Mouse (Mus musculus) embryonic stem cell, embryonic (primary cell): ENCODE data around the gene Gm3646.

Source experiments
- CTCF ChIA-PET, 4 experiments: fragments of 300-600 bp in 2 of 4; fragments of 350-600 bp in 2 of 4; sonication (Branson Sonifier 250); formaldehyde crosslinking; loops; one replicate each; lab custom pipeline; 2022; ENCODE audit warnings: inconsistent platforms in 2 of 4; lab: Charles Lee
- POLR2A ChIA-PET, 4 experiments: fragments of 300-600 bp in 2 of 4; fragments of 350-600 bp in 2 of 4; sonication (Branson Sonifier 250); formaldehyde crosslinking; loops; one replicate each; lab custom pipeline; 2022; ENCODE audit warnings: antibody characterized with exemption in 4 of 4, inconsistent platforms in 1 of 4; lab: Charles Lee

The Gm3646 gene

DNA sequence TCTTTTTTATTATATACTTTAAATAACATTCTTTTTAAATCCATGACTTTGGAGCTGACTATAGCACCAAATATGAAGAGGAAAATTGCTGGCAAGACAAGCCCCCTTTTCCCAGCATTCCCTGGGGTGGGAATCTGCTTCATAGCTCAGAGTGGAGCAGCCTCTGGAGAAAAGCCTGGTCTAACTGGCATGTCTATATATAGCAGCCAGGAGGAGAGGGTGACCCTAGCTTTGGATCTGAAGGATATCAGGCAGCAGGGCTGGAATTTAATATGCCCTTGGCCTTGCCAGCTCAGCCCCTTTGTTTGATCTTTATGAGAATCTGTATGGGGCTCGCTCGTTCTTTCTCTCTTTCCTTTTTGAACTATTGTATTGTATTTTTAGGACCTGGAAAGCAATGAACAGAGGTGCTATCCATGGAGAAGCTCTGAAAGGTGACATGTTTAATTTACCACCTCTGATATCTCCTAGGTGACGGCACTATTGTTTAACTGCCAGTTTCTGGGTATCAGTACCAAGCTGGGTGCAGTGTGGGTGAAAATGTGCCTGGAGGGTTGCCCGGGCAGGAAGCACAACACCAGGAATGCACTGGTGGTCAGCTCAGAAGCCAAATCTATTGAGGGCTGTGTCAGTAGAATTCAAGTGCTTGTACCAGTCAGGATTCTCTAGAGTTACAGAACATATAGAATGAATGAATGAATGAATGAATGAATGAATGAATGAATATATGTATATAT, at the start of gene Gm3646:
Gm3646 (minus strand) TSS at position 90 of the 737 bp plus-strand sequence.
- POLR2A ChIA-PET = no interaction called here
- CTCF ChIA-PET = no interaction called here

DNA sequence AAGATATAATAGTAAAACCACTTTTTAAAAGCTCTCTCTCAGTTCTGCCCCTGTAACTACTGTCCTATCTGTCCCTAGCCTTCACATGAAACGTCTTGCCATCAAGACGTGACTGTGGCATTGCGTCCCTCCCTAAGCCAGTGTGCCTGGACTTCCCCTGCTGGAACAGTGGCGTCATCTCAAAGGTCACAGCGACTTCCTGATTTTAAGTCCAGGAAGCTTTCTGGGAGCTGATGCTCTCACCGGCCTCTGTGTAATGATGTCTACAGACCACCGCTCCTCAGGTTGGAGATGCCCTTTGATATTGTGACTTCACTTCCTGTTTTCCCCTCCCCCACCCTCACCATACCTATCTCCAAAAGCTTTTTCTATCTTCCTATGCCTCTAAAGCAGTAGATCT, 41.9 kb upstream of the Gm3646 start:
- CTCF ChIA-PET = interaction anchor here in 1 of 4 experiments (0.6 kb wide), 1 partner anchor 50 kb away, joined by 4 read pairs; no protein-coding TSS in a partner anchor
- POLR2A ChIA-PET = interaction anchor here in 2 of 4 experiments (0.6 kb wide), 3 partner anchors 32 to 226 kb away, joined by 3 to 5 read pairs (median 3); no protein-coding TSS in a partner anchor

DNA sequence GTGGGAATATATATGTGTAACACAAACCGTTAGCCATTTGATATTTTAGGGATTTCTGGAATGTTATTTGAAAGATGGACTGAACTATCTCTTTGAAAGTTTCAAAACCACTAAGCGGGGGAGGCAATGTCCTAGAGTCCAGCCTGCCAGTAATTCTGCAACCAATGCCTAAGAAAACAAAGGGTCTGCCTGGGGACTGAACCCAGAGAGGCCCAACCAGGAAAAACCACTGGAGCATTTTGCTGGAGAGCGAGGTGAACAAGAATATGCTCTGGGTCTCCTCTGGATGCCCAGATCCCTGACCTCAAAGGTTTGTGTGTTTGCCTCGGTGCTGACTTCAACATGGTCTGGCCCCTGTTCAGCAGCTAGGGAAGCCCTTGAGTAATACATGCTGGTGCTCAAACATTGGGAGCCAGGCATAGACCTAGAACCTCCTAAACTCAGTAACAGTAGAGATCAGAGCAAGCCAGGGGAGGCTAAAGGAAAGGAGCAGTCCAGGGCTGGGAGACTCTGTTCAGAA, 41.0 kb upstream of the Gm3646 start:
- ChIA-PET POLR2A (no interaction called here), CTCF (no interaction called here)

- POLR2A ChIA-PET = no interaction called here
- CTCF ChIA-PET = no interaction called here
Measured at GRCm38 (mm10) chr1:39843328-39843727, 38.2 kb upstream of the Gm3646 start.

- ChIA-PET POLR2A (no interaction called here), CTCF (interaction anchor here in 1 of 4 experiments (0.6 to 0.7 kb wide), 2 partner anchors 11 to 113 kb away, joined by 5 to 8 read pairs; no protein-coding TSS in a partner anchor)
Measured at GRCm38 (mm10) chr1:39842218-39843007, 37.3 kb upstream of the Gm3646 start.

DNA sequence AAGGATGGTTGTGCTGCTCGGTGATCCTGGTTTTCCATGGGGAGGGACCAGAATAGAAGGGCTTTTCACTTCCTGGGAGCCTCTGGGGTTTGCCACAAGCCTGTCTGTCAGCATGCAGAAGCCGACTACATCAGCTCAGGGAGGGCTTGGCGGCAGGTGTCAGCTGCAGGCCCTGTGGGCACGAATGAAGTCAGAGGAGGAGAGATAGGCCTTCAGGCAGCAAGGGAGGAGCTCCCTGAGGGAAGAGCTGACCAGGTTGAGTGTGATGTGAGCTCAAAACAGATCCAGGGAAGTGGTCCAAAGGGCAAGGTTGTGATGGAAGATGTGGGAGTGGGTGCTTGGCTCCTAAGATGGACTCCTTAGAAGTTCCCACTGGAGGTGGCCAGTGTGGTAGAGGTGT, 35.7 kb upstream of the Gm3646 start:
- CTCF ChIA-PET = no interaction called here
- POLR2A ChIA-PET = interaction anchor here in 2 of 4 experiments (0.8 to 1.7 kb wide), 4 partner anchors 9 to 130 kb away, joined by 3 to 5 read pairs (median 4); no protein-coding TSS in a partner anchor

DNA sequence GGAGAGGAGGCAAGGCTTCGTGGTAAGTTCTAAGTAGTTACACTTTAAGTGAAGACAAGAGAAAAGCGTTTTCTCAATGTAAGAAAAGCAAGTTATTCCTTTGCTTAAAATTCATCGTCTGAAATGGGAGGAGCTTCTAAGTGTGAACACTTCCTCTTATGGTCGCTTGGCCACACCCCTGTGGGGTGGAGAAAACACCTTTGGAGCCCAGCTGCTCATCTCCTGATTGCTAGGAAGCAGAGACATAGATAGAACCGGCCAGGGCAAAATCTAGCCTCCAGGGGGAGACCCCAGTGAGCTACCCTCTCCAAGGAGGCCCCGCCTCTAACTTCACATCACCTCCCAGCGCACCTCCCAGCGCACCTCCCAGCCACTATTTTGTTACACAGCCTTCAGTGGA, 34.7 kb upstream of the Gm3646 start:
- CTCF ChIA-PET = interaction anchor here (0.6 to 1.5 kb wide), 7 partner anchors 20 to 312 kb away, joined by 3 to 4 read pairs (median 3); no protein-coding TSS in a partner anchor
- POLR2A ChIA-PET = interaction anchor here in 3 of 4 experiments (0.5 to 1.7 kb wide), 5 partner anchors 10 to 455 kb away, joined by 4 to 5 read pairs (median 4); no protein-coding TSS in a partner anchor

- POLR2A ChIA-PET = no interaction called here
- CTCF ChIA-PET = interaction anchor here in 2 of 4 experiments (0.8 to 1.5 kb wide), 3 partner anchors 20 to 312 kb away, joined by 3 read pairs; no protein-coding TSS in a partner anchor
Measured at GRCm38 (mm10) chr1:39839217-39839616, 34.1 kb upstream of the Gm3646 start.

GRCm38 (mm10) chr1:39838487-39839169, 33.5 kb upstream of the Gm3646 start:
- ChIA-PET CTCF (interaction anchor here in 2 of 4 experiments (0.5 to 1.5 kb wide), 2 partner anchors 76 to 311 kb away, joined by 3 to 4 read pairs; no protein-coding TSS in a partner anchor), POLR2A (no interaction called here)

GRCm38 (mm10) chr1:39831594-39832039, 26.5 kb upstream of the Gm3646 start:
- ChIA-PET POLR2A (no interaction called here), CTCF (no interaction called here)

GRCm38 (mm10) chr1:39830786-39831593, 25.9 kb upstream of the Gm3646 start:
- ChIA-PET POLR2A (no interaction called here), CTCF (no interaction called here)

- CTCF ChIA-PET = interaction anchor here (0.6 to 0.7 kb wide), 5 partner anchors 11 to 95 kb away, joined by 3 to 5 read pairs (median 4); no protein-coding TSS in a partner anchor
- POLR2A ChIA-PET = interaction anchor here in 1 of 4 experiments (0.6 to 0.9 kb wide), 3 partner anchors 16 to 279 kb away, joined by 3 to 4 read pairs (median 3); no protein-coding TSS in a partner anchor
Measured at GRCm38 (mm10) chr1:39824902-39825301, 19.8 kb upstream of the Gm3646 start.

GRCm38 (mm10) chr1:39824240-39824639, 19.1 kb upstream of the Gm3646 start:
- POLR2A ChIA-PET = interaction anchor here in 1 of 4 experiments (1.0 kb wide), 1 partner anchor 34 kb away, joined by 3 read pairs; no protein-coding TSS in a partner anchor
- CTCF ChIA-PET = interaction anchor here in 1 of 4 experiments (0.6 kb wide), 1 partner anchor 20 kb away, joined by 3 read pairs; no protein-coding TSS in a partner anchor

DNA sequence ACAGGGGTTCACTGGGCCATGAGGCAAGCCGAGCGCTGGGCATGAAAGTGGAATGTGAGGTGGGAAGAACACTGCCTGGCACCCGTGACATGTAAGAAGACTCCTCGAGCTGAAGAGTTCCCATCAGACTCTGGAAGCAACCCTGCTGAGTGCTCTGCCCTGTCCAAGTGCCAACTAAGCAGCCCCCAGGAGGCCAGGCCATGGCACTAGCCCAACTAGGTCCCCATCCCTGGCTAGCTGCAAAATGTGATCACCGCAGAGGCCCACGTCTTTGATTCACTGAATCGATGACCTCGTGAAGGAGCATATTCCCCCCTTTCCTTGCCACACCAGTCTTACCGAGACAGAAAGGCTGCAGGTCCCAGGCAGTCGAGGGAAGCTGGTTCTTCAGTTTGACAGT, 14.5 kb upstream of the Gm3646 start:
- POLR2A ChIA-PET = interaction anchor here in 1 of 4 experiments (0.5 kb wide), 1 partner anchor 94 kb away, joined by 5 read pairs; no protein-coding TSS in a partner anchor

GRCm38 (mm10) chr1:39815766-39816165, 10.6 kb upstream of the Gm3646 start:
- ChIA-PET CTCF (interaction anchor here in 2 of 4 experiments (0.6 kb wide), 2 partner anchors 24 to 202 kb away, joined by 3 to 11 read pairs; no protein-coding TSS in a partner anchor), POLR2A (interaction anchor here in 1 of 4 experiments (0.7 kb wide), 1 partner anchor 33 kb away, joined by 3 read pairs; no protein-coding TSS in a partner anchor)

More for the DNA sequence above, 14.5 kb upstream of the Gm3646 start:
- CTCF ChIA-PET = no interaction called here

GRCm38 (mm10) chr1:39813067-39813466, 7.9 kb upstream of the Gm3646 start:
- POLR2A ChIA-PET = interaction anchor here in 1 of 4 experiments (1.2 kb wide), 1 partner anchor 15 kb away, joined by 4 read pairs; no protein-coding TSS in a partner anchor
- CTCF ChIA-PET = interaction anchor here in 2 of 4 experiments (0.6 to 1.1 kb wide), 2 partner anchors 46 to 127 kb away, joined by 3 to 4 read pairs; no protein-coding TSS in a partner anchor

DNA sequence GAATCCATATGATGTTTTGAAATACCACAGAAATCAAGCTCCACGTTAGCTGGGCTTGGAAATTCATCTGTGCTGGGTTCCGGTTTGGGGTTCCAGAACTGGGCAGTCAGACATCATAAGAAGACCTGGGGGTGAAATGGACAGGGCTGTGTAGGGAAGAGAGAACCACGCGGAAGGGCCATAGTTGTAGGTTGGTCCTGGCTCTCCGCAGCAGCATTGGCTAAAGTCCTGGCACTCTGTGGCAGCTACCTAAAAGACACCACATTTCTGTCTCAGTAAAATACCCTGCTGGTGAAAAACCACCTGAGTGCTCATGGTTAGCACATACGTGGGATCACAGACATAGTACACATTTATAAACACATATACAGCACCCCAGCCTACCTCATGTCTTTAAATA, 343 bp downstream of the Gm3646 start:
- ChIA-PET POLR2A (no interaction called here), CTCF (interaction anchor here in 1 of 4 experiments (0.7 kb wide), 1 partner anchor 229 kb away, joined by 4 read pairs; no protein-coding TSS in a partner anchor)
